Mouse (Mus musculus) urinary bladder, adult 2 months (tissue): ENCODE measurements at regions not wholly inside any gene's neighbourhood (a gene's known extent, or its start where the extent isn't known, plus 50 kb on each side); places are given as distances from the start of the nearest gene placed in this dataset.
"Not testable (repeated sequence)": the region's sequence is repeated elsewhere in the genome, so short reads cannot be mapped to it uniquely, and the experiment has no call there.

Experiments used
- DNase-seq: peaks from one replicate; pipeline ENCODE4 v3.0.0; 2022; ENCODE audit warnings: low spot score

GRCm38 (mm10) chr10:45855514-45855913 is 277.9 kb downstream of the Hace1 start:
- DNase-seq: no peak

GRCm38 (mm10) chr10:45859137-45859536 is 281.5 kb downstream of the Hace1 start:
- no peak for DNase-seq

GRCm38 (mm10) chr10:45859909-45860308 is 282.3 kb downstream of the Hace1 start:
- no peak for DNase-seq

- DNase-seq: no peak
Observed at GRCm38 (mm10) chr10:45860696-45861095, 283.1 kb downstream of the Hace1 start.

- no peak for DNase-seq
Observed at GRCm38 (mm10) chr10:45865793-45866192, 288.2 kb downstream of the Hace1 start.

- no peak for DNase-seq
Observed at GRCm38 (mm10) chr10:45866860-45867259, 289.2 kb downstream of the Hace1 start.

- no peak for DNase-seq
Observed at GRCm38 (mm10) chr10:45871028-45871427, 293.4 kb downstream of the Hace1 start.

GRCm38 (mm10) chr10:45872007-45872890 is 294.6 kb downstream of the Hace1 start:
- DNase-seq: no peak

GRCm38 (mm10) chr10:45873805-45874780 is 296.5 kb downstream of the Hace1 start:
- no peak for DNase-seq

- DNase-seq: not testable (repeated sequence)
Observed at GRCm38 (mm10) chr10:45875287-45875686, 297.7 kb downstream of the Hace1 start.

GRCm38 (mm10) chr10:45883745-45884144 is 306.1 kb downstream of the Hace1 start:
- no peak for DNase-seq

- no peak for DNase-seq
Observed at GRCm38 (mm10) chr10:45886636-45887035, 309.0 kb downstream of the Hace1 start.

GRCm38 (mm10) chr10:45888835-45889234 is 311.2 kb downstream of the Hace1 start:
- peak; percentile 23 for DNase-seq

GRCm38 (mm10) chr10:45889381-45889951 is 311.8 kb downstream of the Hace1 start:
- DNase-seq: no peak

GRCm38 (mm10) chr10:45890088-45890626 is 312.5 kb downstream of the Hace1 start:
- DNase-seq: no peak

- no peak for DNase-seq
Observed at GRCm38 (mm10) chr10:45892464-45892863, 314.8 kb downstream of the Hace1 start.

GRCm38 (mm10) chr10:45893894-45894831 is 316.5 kb downstream of the Hace1 start:
- DNase-seq: no peak

GRCm38 (mm10) chr10:45916928-45917327 is 339.3 kb downstream of the Hace1 start:
- no peak for DNase-seq

GRCm38 (mm10) chr10:45925746-45926145 is 348.1 kb downstream of the Hace1 start:
- no peak for DNase-seq

GRCm38 (mm10) chr10:45933631-45934310 is 356.1 kb downstream of the Hace1 start:
- DNase-seq: no peak
